Mouse (Mus musculus) kidney, postnatal 4 days (tissue): Measurements from ENCODE around the gene Bcl3.
"Not testable (repeated sequence)": the region's sequence is repeated elsewhere in the genome, so short reads cannot be mapped to it uniquely, and the experiment has no call there.

Source experiments
- DNase-seq, 2 experiments: peaks; one replicate each; pipeline ENCODE4 v3.0.0; 2021; ENCODE audit warnings: mixed read lengths in 2 of 2

Bcl3 gene

GRCm38 (mm10) chr7:19800764-19801163 lies 21.8 kb downstream of the Bcl3 start:
- peak; percentile 62 to 72 for DNase-seq

DNA sequence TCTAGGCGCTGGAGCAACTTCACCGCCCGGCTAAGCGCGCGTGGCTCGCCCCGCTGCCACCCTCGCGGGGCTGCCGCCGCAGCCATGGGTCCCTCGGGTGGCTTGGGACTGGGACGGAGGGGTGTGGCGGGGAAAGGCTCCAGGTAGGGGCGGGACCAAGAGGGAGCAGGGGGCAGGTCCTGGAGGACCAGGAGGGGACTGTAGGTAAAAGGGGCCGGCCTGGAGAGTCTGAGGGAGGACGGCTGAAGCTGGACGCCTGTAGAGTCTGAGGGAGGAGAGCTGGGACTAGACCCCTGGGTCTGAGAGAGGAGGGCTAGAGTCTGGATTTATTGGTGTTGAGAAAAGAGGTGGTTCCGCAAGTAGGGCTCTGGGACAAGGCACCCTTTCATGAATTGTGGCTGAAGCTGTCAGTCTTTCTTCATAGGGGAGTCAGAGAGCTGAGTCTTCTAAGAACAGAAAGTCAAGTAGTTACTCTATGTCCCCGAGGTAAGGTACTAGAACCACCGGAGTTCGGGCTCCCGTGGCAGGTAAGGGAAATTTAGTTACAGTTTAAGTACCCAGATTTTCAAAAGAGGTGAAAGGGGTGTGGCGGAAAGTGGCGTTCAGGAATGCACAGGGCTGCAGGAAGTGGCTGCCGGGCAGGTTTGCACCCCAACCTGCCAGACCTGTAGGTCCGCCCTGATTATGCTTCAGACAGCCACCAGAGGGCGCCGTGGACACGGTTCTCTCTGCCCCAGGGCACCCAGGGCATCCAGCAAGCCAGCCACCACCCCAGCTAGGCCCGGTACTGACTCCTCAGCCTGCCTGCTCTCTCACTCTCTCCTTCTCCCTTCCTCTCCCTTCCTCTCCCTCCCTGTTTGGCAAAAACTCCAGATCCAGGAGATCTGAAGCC lies 25.6 kb downstream of the Bcl3 start, which contains the start of gene Cblc:
TSS of gene Cblc (minus strand) at position 113 of the 892 bp plus-strand sequence.
- peak; percentile 90 to 92 for DNase-seq

GRCm38 (mm10) chr7:19796254-19796653 lies 26.3 kb downstream of the Bcl3 start:
- DNase-seq = peak in 1 of 2 experiments; percentile 33

- DNase-seq = no peak
These were observed 27.3 kb downstream of the Bcl3 start for GRCm38 (mm10) chr7:19795236-19795635.

- no peak for DNase-seq
These were observed 29.6 kb downstream of the Bcl3 start for GRCm38 (mm10) chr7:19792701-19793630.

- not testable (repeated sequence) for DNase-seq
These were observed 31.1 kb downstream of the Bcl3 start for GRCm38 (mm10) chr7:19791504-19791903.

- peak; percentile 96 to 97 for DNase-seq
These were observed 32.6 kb downstream of the Bcl3 start for GRCm38 (mm10) chr7:19789904-19790347.

GRCm38 (mm10) chr7:19785874-19786458 lies 36.6 kb downstream of the Bcl3 start:
- no peak for DNase-seq

GRCm38 (mm10) chr7:19784764-19785535 lies 37.6 kb downstream of the Bcl3 start:
- peak; percentile 39 to 57 for DNase-seq

GRCm38 (mm10) chr7:19783630-19784029 lies 38.9 kb downstream of the Bcl3 start:
- DNase-seq = no peak

DNA sequence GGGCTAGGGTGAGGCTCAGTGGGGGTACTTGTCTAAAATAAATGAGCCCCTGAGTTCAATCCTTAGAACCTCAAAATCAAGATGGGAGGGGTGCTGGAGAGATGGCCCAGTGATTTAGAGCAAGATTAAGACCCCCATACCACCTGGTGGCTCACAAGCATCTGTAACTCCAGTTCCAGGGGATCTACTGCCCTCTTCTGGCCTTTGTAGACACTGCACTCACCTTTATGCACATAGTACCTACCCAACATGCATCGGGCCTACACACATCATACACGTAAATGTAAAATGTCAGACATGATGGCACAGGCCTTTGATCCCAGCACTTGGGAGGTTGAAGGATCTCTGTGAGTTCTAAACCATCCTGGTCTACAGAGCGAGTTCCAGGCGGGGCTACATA lies 39.9 kb downstream of the Bcl3 start:
- peak; percentile 79 to 80 for DNase-seq

- no peak for DNase-seq
These were observed 40.8 kb downstream of the Bcl3 start for GRCm38 (mm10) chr7:19781741-19782140.

- no peak for DNase-seq
These were observed 42.7 kb downstream of the Bcl3 start for GRCm38 (mm10) chr7:19779903-19780302.

DNA sequence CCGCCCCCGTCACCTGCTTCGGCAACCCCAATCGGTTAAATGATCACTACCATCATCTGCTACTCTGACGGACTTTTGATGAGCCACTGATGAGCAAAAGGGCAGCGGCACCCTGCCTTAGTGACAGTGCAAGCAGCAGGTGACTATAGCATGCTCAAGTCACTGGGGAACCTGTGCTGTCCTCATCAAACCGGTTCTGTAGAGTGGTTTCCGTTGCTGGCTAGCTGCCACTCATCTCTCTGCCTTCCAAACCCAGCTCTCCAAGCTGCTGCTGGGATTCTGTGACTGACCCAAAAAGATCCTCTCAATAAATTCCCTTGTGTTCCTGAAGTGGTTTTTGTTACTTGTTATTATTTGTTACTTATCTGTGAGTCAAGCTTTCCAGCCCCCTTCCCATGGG lies 43.9 kb downstream of the Bcl3 start:
- DNase-seq = no peak

DNA sequence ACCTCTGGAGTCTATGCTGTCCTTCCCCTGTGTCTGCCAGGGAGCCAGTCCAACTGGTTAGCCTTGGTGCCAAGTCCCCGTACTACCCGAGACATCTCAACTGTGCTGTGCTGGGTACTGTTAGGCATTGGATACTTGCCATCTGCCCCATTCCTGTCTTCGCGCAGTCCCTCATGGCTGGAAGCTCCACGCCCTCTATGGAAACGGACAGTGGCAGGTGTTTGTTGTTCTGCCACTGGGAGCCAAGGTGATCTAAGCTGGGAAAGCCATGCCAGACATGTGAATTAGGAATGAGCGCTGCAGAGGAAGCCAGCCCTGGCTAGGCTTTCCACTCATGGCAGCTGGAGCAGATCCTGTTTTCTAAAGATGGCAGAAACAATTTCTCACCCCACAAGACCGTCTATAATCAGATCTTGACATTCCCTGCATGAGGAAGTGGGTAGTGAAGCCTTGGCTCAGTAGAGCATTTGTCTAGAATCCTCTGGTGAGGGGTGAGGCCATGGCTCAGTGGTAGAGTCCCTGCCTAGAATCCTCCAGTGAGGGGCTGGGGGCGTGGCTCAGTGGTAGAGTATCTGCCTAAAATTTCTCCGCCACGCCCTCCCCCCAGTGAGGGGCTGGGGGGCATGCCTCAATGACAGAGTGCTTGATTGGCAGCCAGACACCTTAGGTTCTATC lies 45.4 kb downstream of the Bcl3 start:
- DNase-seq = no peak

DNA sequence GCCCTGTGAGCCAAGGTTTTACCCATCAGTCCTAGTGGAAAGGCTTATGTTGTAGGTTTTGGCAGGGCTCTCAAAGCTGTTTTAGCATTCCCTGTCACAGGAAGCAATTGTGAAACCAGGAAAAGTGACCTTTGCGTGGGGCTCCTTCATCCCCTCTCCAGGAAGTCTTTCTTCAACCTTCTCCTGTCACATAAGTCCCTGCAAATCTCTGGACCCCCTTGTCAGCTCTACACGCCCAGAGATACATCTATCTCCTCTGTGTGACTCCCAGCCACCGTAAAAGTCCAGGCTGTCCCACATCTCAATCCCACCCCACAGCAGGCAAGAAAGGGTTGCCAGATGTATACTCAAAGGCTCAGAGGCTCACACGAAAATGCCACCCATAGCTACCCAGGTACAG lies 50.9 kb downstream of the Bcl3 start:
- DNase-seq = no peak

GRCm38 (mm10) chr7:19770984-19771391 lies 51.6 kb downstream of the Bcl3 start, which contains the start of gene Bcam:
Gene Bcam (minus strand): TSS chr7:19771016.
- peak; percentile 73 to 87 for DNase-seq

DNA sequence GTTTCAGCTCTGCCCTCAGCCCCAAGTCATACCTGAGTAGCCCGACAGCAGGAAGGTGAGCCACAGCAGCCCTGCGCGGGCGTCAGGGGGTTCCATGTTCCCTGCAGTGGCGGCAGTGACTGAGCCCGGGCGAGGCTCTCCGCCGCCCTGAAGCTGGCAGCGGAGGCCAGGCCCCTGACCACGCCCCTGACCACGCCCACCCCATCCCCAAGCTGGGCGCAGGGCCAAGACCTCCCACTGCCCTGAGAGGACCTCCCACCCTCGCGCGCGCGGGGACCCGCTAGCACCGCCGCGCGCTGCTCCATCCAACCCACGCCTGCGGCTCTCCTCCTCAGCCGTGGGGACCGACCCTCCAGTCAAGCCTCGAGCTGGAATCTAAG lies 52.2 kb downstream of the Bcl3 start:
- DNase-seq = peak; percentile 98

- DNase-seq = no peak
These were observed 52.9 kb downstream of the Bcl3 start for GRCm38 (mm10) chr7:19769434-19770374.

GRCm38 (mm10) chr7:19769001-19769400 lies 53.6 kb downstream of the Bcl3 start:
- peak; percentile 76 to 84 for DNase-seq
